Mouse (Mus musculus) T-helper 2 cell (primary cell): ENCODE data around the gene Arl14ep.
"Not testable (repeated sequence)": the region's sequence is repeated elsewhere in the genome, so short reads cannot be mapped to it uniquely, and the experiment has no call there.

Source experiments
- in situ Hi-C: fragments of 300-600 bp; cut with MboI, MseI; formaldehyde crosslinking; loops from one replicate; pipeline ENCODE4 v1.15.1; 2025; ENCODE audit warnings: high pct_unique_total_duplicates

Gene Arl14ep

GRCm38 (mm10) chr2:106973959-106974639, at the start of gene Arl14ep:
Gene Arl14ep, minus strand, starts transcription at chr2:106974424.
- in situ Hi-C loops: no loop called here

GRCm38 (mm10) chr2:107022713-107023112, 48.5 kb upstream of the Arl14ep start:
- in situ Hi-C loops: no loop called here

GRCm38 (mm10) chr2:107019331-107019730, 45.1 kb upstream of the Arl14ep start:
- in situ Hi-C loops: no loop called here

GRCm38 (mm10) chr2:107013161-107013560, 38.9 kb upstream of the Arl14ep start:
- in situ Hi-C loops: no loop called here

GRCm38 (mm10) chr2:107012318-107012717, 38.1 kb upstream of the Arl14ep start:
- in situ Hi-C loops: no loop called here

GRCm38 (mm10) chr2:107010160-107010559, 35.9 kb upstream of the Arl14ep start:
- in situ Hi-C loops: no loop called here

- in situ Hi-C loops: no loop called here
These were observed 32.2 kb upstream of the Arl14ep start for GRCm38 (mm10) chr2:107006378-107006777.

- in situ Hi-C loops: not testable (repeated sequence)
These were observed 31.7 kb upstream of the Arl14ep start for GRCm38 (mm10) chr2:107005876-107006275.

- in situ Hi-C loops: no loop called here
These were observed 17.0 kb upstream of the Arl14ep start for GRCm38 (mm10) chr2:106991261-106991660.

GRCm38 (mm10) chr2:106984945-106985344, 10.7 kb upstream of the Arl14ep start:
- in situ Hi-C loops: no loop called here

- in situ Hi-C loops: no loop called here
These were observed 8.3 kb upstream of the Arl14ep start for GRCm38 (mm10) chr2:106982503-106982902.

- in situ Hi-C loops: no loop called here
These were observed 2.2 kb upstream of the Arl14ep start for GRCm38 (mm10) chr2:106976472-106976871.

GRCm38 (mm10) chr2:106973332-106973958, 779 bp downstream of the Arl14ep start:
- in situ Hi-C loops: no loop called here

GRCm38 (mm10) chr2:106972851-106973250, 1.4 kb downstream of the Arl14ep start:
- in situ Hi-C loops: no loop called here

GRCm38 (mm10) chr2:106970971-106971370, 3.3 kb downstream of the Arl14ep start:
- in situ Hi-C loops: no loop called here

- in situ Hi-C loops: no loop called here
These were observed 5.9 kb downstream of the Arl14ep start for GRCm38 (mm10) chr2:106968320-106968719.

- in situ Hi-C loops: no loop called here
These were observed 10.7 kb downstream of the Arl14ep start for GRCm38 (mm10) chr2:106963560-106963959.

GRCm38 (mm10) chr2:106961650-106962049, 12.6 kb downstream of the Arl14ep start:
- in situ Hi-C loops: no loop called here

- in situ Hi-C loops: no loop called here
These were observed 13.2 kb downstream of the Arl14ep start for GRCm38 (mm10) chr2:106961066-106961465.

- in situ Hi-C loops: no loop called here
These were observed 14.0 kb downstream of the Arl14ep start for GRCm38 (mm10) chr2:106960237-106960636.

- in situ Hi-C loops: no loop called here
These were observed 14.8 kb downstream of the Arl14ep start for GRCm38 (mm10) chr2:106959380-106959779.

GRCm38 (mm10) chr2:106958916-106959315, 15.3 kb downstream of the Arl14ep start:
- in situ Hi-C loops: no loop called here

GRCm38 (mm10) chr2:106956146-106956545, 18.1 kb downstream of the Arl14ep start:
- in situ Hi-C loops: no loop called here
